Mouse (Mus musculus): Measurements from ENCODE around the gene Zfp784. TPM values are rescaled to one million over a fixed set of nuclear protein-coding genes. Genes with fewer than 3 reads are reported as not detected.

Zfp784 gene
- total RNA-seq, 2 experiments from 2014 or later = 2.6 to 3.4 TPM

Other genes starting within 250 kb of the Zfp784 start
- gene Tmem238, start 248.8 kb downstream of the Zfp784 start, total RNA-seq (2021) = 1 to 10 TPM; 6.3 to 6.4 TPM
- 100 to 1,000 TPM; 442 to 471 TPM for gene Rpl28, start 245.6 kb downstream of the Zfp784 start, total RNA-seq (2021)
- 10 to 100 TPM; 65.5 to 67.9 TPM for gene Ube2s, start 225.9 kb downstream of the Zfp784 start, total RNA-seq (2021)
- gene Shisa7, start 193.8 kb downstream of the Zfp784 start, total RNA-seq (2021) = not detected
- 1 to 10 TPM; 4.3 to 4.5 TPM for gene Isoc2b, start 168.2 kb downstream of the Zfp784 start, total RNA-seq (2021)
- 10 to 100 TPM; 21.4 to 24.3 TPM for gene Isoc2a, start 161.3 kb downstream of the Zfp784 start, total RNA-seq (2021)
- under 1 TPM; 0.21 to 0.36 TPM for gene Gm36210, start 131.9 kb downstream of the Zfp784 start, total RNA-seq (2021)
- 1 to 10 TPM; 6.8 to 8.3 TPM for gene Zfp628, start 123.2 kb downstream of the Zfp784 start, total RNA-seq (2021)
- 1 to 10 TPM; 3.7 to 5.2 TPM for gene Nat14, start 116.4 kb downstream of the Zfp784 start, total RNA-seq (2021)
- gene Ssc5d, start 112.7 kb downstream of the Zfp784 start, total RNA-seq (2021) = 10 to 100 TPM; 10.1 to 11.6 TPM
- gene Sbk2, start 74.0 kb downstream of the Zfp784 start, total RNA-seq (2021) = 10 to 100 TPM; 29.0 to 60.0 TPM
- 1 to 10 TPM in 1 of 2 experiments, under 1 TPM in 1; 0.49 to 3.1 TPM for gene Sbk3, start 67.3 kb downstream of the Zfp784 start, total RNA-seq (2021)
- gene Zfp579, start 42.3 kb downstream of the Zfp784 start, total RNA-seq (2021) = 10 to 100 TPM; 10.2 to 14.9 TPM
- 1 to 10 TPM; 7.1 to 8.7 TPM for gene Zfp524, start 24.0 kb downstream of the Zfp784 start, total RNA-seq (2021)
- gene Fiz1, start 23.7 kb downstream of the Zfp784 start, total RNA-seq (2021) = 10 to 100 TPM; 17.7 to 18.2 TPM
- gene Gm44973, start 22.9 kb downstream of the Zfp784 start, total RNA-seq (2021) = not detected
- 10 to 100 TPM; 10.8 to 12.1 TPM for gene Zfp865, start 18.1 kb downstream of the Zfp784 start, total RNA-seq (2021)
- gene Ccdc106, start 17.9 kb downstream of the Zfp784 start, total RNA-seq (2021) = not detected
- not detected for gene 4632433K11Rik, start 4.3 kb downstream of the Zfp784 start, total RNA-seq (2021)
- 1 to 10 TPM; 2.9 to 3.2 TPM for gene Zfp580, start 13.1 kb upstream of the Zfp784 start, total RNA-seq (2021)
- gene U2af2, start 23.7 kb upstream of the Zfp784 start, total RNA-seq (2021) = 10 to 100 TPM; 43.1 to 45.2 TPM
- gene Epn1, start 41.8 kb upstream of the Zfp784 start, total RNA-seq (2021) = 100 to 1,000 TPM; 134 to 145 TPM
- not detected for gene Rfpl4, start 78.5 kb upstream of the Zfp784 start, total RNA-seq (2021)
- gene Rasl2-9, start 87.5 kb upstream of the Zfp784 start, total RNA-seq (2021) = 1 to 10 TPM; 2.8 to 3.0 TPM
- not detected for gene Vmn1r55, start 111.2 kb upstream of the Zfp784 start, total RNA-seq (2021)
- not detected for gene Vmn1r56, start 158.3 kb upstream of the Zfp784 start, total RNA-seq (2021)
- not detected for gene Vmn1r57, start 180.0 kb upstream of the Zfp784 start, total RNA-seq (2021)

All from gastrocnemius, postnatal 25 days (tissue).